ENCODE assay signal across 14 mouse cellular contexts in the genomic region with DNA sequence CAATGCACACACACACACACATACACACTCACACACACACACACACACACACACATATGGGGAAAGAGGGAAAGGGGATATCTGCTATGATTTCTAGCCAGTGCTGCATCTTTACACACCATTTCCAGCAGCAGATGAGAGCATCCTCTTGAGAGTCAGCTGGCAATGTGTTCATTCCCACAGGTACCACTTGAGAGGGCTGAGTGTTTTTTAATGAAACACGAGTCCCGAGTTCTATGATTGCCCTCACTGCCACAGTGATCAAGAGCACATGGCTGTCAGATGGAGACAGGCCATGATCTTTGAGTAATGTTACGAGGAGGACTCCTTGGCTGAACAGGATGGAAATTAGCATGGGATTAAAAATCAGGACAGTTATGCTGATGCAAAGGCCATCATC.
"Had no signal": no experiment of that assay in that cellular context is flagged by ENCODE, and none has a peak within 500 bp of the region (broad histone marks: within the 10 kb centered on the region; RNA-seq: fewer than 3 reads in every experiment).

No protein-coding gene starts in this region.

- H3K4me2 ChIP-seq: liver, embryonic 11.5 days; liver, embryonic 15.5 days; stomach, embryonic 15.5 days had no signal

- H3K4me3 ChIP-seq: left cerebral cortex, adult 2 months; limb, embryonic 10.5 days; liver, embryonic 15.5 days; stomach, embryonic 15.5 days had no signal

- H3K9me3 ChIP-seq: limb, embryonic 10.5 days; liver, embryonic 15.5 days; stomach, embryonic 15.5 days had no signal

- DNase-seq: kidney, adult 8-10 months; kidney, postnatal 25 days; lung, adult 2 months; lung, postnatal 36 days; right cerebral cortex, postnatal 14 days; thymus, adult 2 months; thymus, postnatal 25 days had no signal

- H3K36me3 ChIP-seq: limb, embryonic 10.5 days; liver, embryonic 15.5 days; stomach, embryonic 15.5 days had no signal

- H3K9ac ChIP-seq: liver, embryonic 15.5 days; stomach, embryonic 15.5 days had no signal

- ATAC-seq: intestine, postnatal 0 days; lung, postnatal 0 days had no signal

- H3K4me1 ChIP-seq: liver, embryonic 15.5 days; stomach, embryonic 15.5 days had no signal

- H3K27me3 ChIP-seq: liver, embryonic 15.5 days; stomach, embryonic 15.5 days had no signal

- H3K27ac ChIP-seq: left cerebral cortex, adult 2 months; limb, embryonic 10.5 days; liver, embryonic 15.5 days; stomach, embryonic 15.5 days had no signal
